Mouse (Mus musculus) megakaryocyte, embryonic 14.5 days (primary cell): Measurements from ENCODE around the gene Rbm15.

Experiments
- FLI1 ChIP-seq: IDR thresholded peaks from 2 replicates; pipeline ENCODE4 v1.6.1; 2012; ENCODE audit warnings: low read length, inconsistent platforms, mixed read lengths
- GATA1 ChIP-seq: IDR thresholded peaks from 3 replicates; pipeline ENCODE4 v1.6.1; 2012; ENCODE audit warnings: mixed read lengths, low read length, inconsistent platforms, borderline replicate concordance

DNA sequence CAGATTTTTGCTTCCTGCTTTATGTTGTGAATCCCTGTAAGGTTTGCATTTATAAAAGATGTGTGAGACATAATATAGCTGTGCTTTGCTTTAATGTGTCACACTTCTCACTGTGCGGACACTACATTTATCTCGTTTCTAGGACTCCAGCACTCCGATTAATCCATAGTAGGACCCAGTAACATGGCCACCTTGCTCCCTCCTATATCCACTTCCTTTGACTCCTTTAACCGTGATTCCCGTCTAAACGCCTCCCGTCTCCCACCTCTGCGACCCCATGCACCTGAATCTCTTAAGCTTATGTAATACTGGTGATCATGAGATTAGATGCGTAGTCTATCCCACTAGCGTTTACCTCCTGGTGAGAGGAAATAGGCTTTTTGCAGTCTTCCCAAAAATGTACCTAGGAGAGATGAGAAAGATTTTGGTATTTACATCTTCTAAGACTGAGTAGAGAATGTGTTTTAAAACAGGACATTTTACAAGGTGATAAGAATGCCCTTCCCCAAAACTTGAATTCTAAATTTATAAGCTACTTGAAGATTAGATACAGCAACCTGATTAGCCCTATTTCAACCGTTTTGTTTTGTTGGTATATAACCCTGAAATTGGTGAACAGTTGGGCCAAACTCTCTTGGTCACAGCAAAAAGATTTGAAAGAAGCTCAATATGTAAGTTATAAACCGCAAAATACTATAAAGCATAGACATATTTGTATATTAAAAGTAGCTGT lies 895 bp upstream of the Rbm15 start:
- TF ChIP-seq GATA1 (no peak), FLI1 (no peak)
